Mouse (Mus musculus) cortical plate, adult 2 months (tissue): Measurements from ENCODE around the gene Stoml2. TPM values are rescaled to one million over a fixed set of nuclear protein-coding genes. Genes with fewer than 3 reads are reported as not detected.

Experiments used
- H3K27ac ChIP-seq: fragments of 200-500 bp; 2 replicates; pipeline ENCODE4 v1.5.1; 2012; ENCODE audit warnings: low read length, control low read depth, inconsistent platforms; ENCODE audit not compliant: insufficient read depth
- H3K4me1 ChIP-seq: fragments of 200-500 bp; 2 replicates; pipeline ENCODE4 v1.6.1; 2011; ENCODE audit warnings: low read length; ENCODE audit not compliant: control insufficient read depth, insufficient read depth
- H3K4me3 ChIP-seq: fragments of 200-500 bp; 2 replicates; pipeline ENCODE4 v1.5.1; 2011; ENCODE audit warnings: mild to moderate bottlenecking, low read length, control low read depth; ENCODE audit not compliant: insufficient read depth
- CTCF ChIP-seq: fragments of 200-500 bp; IDR thresholded peaks from 2 replicates; pipeline ENCODE4 v1.5.1; 2011; ENCODE audit warnings: mild to moderate bottlenecking, control low read depth, low read length; ENCODE audit not compliant: insufficient read depth; ENCODE audit errors: extremely low read depth
- POLR2A ChIP-seq: fragments of 200-500 bp; IDR thresholded peaks from 2 replicates; pipeline ENCODE4 v1.6.1; 2011; ENCODE audit warnings: mild to moderate bottlenecking, low read length, control low read depth; ENCODE audit not compliant: insufficient read depth; ENCODE audit errors: extremely low read depth
- polyA plus RNA-seq: library from polyadenylated mRNA; depleted of rRNA; stranded (reverse); fragments of >200 nt; gene quantifications from 2 replicates; pipeline ENCODE4 v1.2.3, GENCODE M21; 2012

Stoml2 gene
- polyA plus RNA-seq, 1 experiment, result 132 TPM

DNA sequence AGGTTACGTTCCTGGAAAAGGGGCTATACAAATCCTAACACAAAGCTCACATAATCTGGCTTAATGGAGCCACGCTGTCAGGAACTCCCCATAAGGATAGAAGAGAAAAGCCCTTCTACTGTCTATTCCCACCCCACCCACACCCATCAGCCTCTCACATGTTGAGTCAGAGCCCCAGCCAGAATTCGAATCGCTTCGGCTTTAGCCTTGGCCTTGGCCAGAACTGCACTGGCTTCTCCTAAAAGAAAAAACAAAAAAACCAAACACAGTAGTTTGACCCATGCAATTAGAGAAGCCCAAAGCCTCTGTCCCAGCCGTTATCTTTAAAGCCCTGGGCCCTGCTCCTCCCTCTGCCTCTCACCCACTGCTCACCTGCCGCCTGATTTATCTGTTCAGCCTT lies 2.4 kb downstream of the Stoml2 start:
- Histone ChIP-seq H3K4me3 (no peak overlapping the region), H3K27ac (no peak overlapping the region), H3K4me1 (peaks cover 7% of the 10 kb centered on the region)
- TF ChIP-seq CTCF (no peak), POLR2A (no peak)

DNA sequence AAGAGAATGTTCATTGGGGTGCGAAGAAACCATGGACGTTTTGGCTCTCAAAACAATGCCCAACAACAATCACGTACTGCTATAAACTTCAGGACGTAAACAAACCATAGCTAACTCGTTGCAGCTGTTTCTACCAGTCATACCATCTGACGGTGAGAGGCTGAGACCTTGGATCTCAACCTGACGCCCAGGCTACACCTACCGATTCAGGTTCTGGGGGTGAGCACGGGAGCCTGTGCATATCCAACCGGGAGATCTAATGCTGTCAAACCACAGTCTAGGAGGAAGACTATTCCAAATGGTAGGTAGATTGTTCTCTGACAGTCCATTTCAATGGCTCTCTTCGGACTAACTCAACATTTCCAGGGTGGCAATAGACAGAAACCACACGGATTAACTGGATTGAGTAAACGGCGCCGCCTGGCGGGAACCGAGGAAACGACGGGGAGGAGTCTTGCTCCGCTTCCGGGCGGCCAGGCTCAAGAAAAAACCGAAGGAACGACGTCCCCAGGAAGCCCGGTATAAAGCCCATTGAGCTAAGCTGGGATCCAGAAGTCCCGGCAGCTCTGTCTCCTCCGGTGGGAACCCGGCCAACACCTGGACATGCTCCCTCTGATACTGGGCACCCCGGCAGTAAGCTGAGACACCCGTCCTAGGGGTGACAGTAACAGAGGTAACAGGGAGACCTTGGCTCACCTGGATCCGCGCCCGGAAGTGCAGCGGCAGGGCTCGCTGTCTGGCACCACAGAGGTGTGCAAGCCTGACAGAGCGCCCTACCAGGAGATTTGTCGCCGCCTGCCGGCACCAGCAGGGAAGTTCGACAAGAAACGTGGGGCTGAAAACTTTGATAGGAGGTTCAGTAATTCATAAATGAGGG lies 6.2 kb downstream of the Stoml2 start, which contains the start of gene Pigo:
TSS of gene Pigo (minus strand) at position 736 of the 877 bp plus-strand sequence.
- H3K4me1 ChIP-seq, result peaks cover 7% of the 10 kb centered on the region
- no peak; the same call in 1 of the 2 replicates for TF ChIP-seq POLR2A
- TF ChIP-seq CTCF, result peak; percentile 77
- H3K4me3 ChIP-seq, result peak within 1 kb of the TSS; percentile 66
- peak within 1 kb of the TSS; percentile 88 for H3K27ac ChIP-seq

DNA sequence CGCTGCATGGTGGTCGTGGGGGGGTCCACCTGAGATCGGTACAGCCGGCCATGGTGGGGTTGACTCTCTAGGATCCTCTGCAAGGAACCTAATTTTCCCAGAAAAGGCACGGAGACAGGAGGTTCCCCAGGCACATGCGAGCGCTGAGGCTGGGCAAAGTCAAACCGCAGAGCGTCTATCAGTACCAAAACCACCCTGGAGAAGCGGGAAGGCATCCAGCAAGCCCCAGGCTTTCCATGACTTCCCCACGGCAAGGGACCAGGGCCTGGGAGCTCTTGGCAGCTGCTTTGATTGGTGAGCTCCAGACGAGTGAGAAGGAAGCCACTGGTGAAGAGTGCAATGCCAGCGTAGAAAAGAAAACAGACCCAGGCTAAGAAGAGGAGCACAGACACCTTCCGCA lies 6.8 kb downstream of the Stoml2 start:
- H3K27ac ChIP-seq, result no peak overlapping the region
- peaks cover 6% of the 10 kb centered on the region; the same call in 1 of the 2 replicates for H3K4me1 ChIP-seq
- no peak for TF ChIP-seq CTCF
- TF ChIP-seq POLR2A, result no peak
- peak overlapping the region; percentile 66 for H3K4me3 ChIP-seq

- no peak overlapping the region for H3K4me3 ChIP-seq
- peaks cover 6% of the 10 kb centered on the region; the same call in 1 of the 2 replicates for H3K4me1 ChIP-seq
- TF ChIP-seq POLR2A (no peak), CTCF (no peak)
- H3K27ac ChIP-seq, result no peak overlapping the region
Measured at GRCm38 (mm10) chr4:43021341-43021740, 10.2 kb downstream of the Stoml2 start.

DNA sequence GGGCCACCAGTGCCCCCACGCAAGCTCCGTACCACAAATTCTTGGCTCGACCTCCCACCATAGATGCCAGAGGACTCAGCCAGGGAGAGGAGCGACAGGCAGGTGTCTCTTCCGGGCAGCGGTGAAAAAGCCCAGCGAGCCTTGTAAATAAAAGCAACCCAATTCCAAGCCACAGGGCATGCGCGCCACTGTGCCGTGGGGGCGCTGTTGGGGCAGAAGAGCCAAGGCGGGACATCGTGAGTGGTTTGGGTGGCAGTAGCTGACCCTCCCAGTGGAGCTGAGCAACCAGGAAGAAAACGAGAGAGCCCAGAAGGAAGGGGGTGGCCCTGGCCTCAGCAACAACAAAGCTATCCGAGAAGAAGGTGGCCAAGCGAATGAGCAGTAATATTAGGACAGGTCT lies 10.6 kb downstream of the Stoml2 start:
- TF ChIP-seq CTCF (no peak), POLR2A (no peak)
- no peak overlapping the region for H3K4me3 ChIP-seq
- no peak overlapping the region for H3K27ac ChIP-seq
- H3K4me1 ChIP-seq, result peaks cover 6% of the 10 kb centered on the region; the same call in 1 of the 2 replicates

DNA sequence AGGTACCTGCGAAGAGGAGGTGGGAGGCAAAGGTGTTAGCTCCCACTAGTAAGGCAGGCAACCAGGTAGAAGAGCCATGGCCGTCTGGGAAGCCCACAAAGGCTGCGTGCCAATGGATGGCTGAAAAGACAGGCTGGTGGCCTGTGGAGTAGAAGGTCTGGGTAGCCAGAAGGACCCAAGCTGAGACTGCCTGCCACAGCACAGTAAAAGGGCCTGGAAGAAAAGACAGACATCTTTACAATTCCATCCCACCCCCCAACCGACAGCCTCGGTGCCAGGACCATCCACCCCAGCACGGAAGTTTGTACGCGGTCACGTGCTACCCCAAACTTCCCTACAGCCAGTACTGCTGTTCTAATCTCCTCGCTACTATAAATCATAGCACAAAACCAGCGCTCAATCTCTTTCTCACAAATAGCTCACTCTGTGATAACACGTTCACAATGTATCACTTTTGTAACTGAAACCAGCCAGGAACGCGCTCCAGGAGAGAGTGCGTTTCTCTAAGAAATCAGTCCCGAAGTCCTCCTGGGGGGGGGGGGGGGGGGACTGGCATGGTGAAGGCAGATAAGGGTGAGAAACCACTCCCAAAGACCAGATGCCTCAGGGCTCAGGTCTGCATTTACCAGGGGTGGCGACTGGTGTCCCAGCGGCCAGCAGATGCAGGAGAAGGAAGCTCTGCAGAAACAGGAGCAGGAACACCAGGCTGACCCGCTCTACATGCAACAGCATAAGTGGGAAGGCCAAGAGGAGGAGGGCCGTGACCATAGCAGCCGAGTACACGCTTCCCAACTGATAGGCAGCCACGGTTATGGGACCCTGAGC lies 11.7 kb downstream of the Stoml2 start:
- H3K4me1 ChIP-seq, result peaks cover 4% of the 10 kb centered on the region; the same call in 1 of the 2 replicates
- no peak for TF ChIP-seq CTCF
- no peak for TF ChIP-seq POLR2A
- no peak overlapping the region for H3K4me3 ChIP-seq
- no peak overlapping the region for H3K27ac ChIP-seq

GRCm38 (mm10) chr4:43019176-43019575 lies 12.3 kb downstream of the Stoml2 start:
- no peak overlapping the region for H3K27ac ChIP-seq
- no peak overlapping the region for H3K4me3 ChIP-seq
- no peak for TF ChIP-seq POLR2A
- TF ChIP-seq CTCF, result no peak
- H3K4me1 ChIP-seq, result peaks cover 2% of the 10 kb centered on the region; the same call in 1 of the 2 replicates

DNA sequence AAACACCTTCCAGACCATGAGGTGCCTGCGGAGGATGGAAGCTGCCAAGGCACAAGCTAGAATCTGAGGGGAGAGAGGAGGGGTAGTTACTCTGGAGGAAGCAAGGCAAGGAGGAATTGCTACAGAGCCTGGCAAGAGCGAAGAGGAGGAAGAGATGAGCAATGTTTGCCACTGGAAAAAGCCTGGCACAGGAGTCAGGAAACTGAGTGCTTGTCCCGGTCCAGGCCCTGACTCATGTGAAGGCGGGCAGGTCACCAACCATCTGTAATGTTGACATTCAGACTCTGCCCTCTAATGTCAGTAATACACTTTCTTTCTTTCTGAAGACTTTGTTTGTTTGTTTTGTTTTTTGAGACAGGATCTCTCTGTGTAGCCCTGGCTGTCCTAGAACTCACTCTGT lies 13.4 kb downstream of the Stoml2 start:
- no peaks in the 10 kb centered on the region for H3K4me1 ChIP-seq
- TF ChIP-seq POLR2A (no peak), CTCF (no peak)
- H3K27ac ChIP-seq, result no peak overlapping the region
- no peak overlapping the region for H3K4me3 ChIP-seq

GRCm38 (mm10) chr4:43012091-43012490 lies 19.4 kb downstream of the Stoml2 start:
- Histone ChIP-seq H3K4me3 (no peak overlapping the region), H3K4me1 (peaks cover 3% of the 10 kb centered on the region; the same call in 1 of the 2 replicates), H3K27ac (no peak overlapping the region)
- TF ChIP-seq POLR2A (no peak), CTCF (no peak)
